Mouse (Mus musculus): ENCODE data around the gene Dcp1a. TPM values are rescaled to one million over a fixed set of nuclear protein-coding genes. Genes with fewer than 3 reads are reported as not detected.
A peak's percentile ranks its signal among the peaks of the same experiment; 100 is the strongest.

Gene Dcp1a
- total RNA-seq, 2 experiments from 2014 or later = 19.4 to 20.2 TPM

DNA sequence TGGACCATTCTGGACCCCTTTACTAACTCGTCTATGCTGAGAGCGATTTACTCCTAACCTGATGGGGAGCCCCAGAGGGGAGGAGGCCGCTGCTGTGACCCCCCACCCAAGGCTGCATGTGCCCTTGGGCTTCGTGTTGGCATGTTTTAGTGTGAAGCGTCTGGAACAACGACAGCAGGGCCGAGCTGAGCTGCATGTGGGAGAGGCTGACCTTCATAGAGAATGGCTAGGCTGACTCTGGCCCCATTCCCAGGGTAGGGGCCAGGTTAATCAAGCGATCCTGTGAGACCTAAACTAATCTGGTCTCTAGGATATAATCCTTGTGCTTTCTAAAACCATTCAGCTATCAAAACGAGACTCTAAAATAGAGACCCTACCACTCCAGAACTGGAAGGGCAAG is 78.4 kb downstream of the Dcp1a start:
- no peak for DNase-seq (ENCODE audit: extremely low spot score in 1 of 2, low spot score in 1 of 2)

DNA sequence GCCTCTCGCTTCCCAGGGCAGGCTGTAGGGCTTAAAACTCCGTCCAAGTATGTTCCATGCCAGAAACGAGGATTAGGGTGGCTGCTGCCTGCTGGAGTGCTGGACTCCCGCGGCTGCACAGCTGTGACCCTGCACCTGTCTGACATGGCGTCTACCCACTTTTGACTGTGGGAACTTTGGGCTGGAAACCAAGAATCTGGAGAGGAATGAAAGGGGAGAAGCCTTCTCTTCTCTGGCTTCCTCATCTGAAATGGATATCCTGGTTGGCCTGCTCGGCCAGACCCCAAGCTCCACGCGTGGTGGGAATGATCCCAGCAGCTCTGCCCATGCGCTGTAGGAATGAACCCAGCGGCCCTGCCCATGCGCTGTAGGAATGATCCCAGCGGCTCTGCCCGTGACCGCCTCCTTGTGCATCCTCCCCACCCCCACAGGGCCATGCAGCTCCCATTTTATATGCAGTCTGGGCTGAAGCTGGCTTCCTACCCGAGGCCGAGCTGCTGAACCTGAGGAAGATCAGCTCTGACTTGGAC is 80.1 kb downstream of the Dcp1a start:
- DNase-seq (ENCODE audit: extremely low spot score in 1 of 2, low spot score in 1 of 2) = no peak

DNA sequence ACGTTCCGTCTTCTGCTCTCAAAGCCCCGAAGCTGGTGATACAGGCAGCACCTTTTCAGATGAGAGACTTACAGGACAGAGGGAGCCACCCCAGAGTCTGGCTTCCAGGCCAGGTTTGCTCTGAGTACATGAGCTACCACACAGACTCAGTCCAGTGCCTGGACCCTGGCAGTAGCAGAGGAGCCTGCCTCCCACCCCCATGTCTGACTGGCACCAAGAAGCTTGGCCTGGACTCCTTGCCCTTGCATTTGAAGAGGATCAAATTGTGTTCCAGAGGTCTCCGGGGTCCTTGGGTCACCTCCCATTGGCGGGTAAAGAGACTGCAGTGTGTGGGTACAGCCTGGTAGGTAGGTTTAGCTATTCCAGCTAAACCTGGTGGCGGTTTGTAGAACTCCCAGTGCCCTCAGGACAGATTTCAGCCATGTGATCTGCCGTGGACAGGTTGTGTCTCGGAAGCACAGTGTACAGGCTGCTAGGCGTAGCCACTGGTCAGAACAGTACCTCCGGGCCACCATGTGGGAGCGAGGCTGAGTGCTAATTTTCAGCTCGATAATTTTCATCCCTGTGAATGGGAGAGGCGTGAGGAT is 81.6 kb downstream of the Dcp1a start:
- no peak for DNase-seq (ENCODE audit: extremely low spot score in 1 of 2, low spot score in 1 of 2)

DNA sequence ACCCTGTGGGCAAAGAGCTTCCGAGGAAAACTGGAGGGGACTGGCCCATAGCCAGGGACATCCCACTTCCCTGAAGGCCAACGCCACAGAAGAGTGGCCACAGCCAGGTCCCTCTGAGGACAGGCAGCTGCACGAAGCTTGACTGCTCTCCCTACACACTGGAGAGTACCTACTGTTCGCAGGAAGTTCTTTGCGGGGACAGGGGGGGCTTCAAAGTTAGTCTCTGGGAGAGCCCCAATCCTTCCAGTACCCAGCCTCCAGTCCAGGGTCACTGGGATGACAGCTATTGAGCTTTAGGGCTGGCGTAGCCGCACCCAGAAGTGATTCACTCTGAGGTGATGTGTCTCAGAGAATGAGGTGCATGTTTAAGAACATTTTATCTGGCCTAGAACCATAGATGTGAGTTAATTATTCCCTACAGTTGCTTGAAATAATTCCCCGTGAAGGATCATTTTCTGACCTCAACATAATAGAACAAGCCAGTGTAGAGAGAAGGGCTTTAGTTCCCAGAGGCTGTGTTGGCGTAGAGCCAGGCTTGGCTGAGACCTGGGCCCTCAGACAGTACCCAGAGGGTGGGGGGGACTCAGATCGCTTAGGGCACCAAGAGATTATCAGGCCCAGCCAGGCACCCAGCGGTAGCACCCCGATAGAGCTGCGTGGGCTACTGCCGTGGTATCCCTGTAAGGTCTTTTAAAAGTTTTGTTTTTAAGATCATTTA is 82.3 kb downstream of the Dcp1a start:
- no peak for DNase-seq (ENCODE audit: extremely low spot score in 1 of 2, low spot score in 1 of 2)

DNA sequence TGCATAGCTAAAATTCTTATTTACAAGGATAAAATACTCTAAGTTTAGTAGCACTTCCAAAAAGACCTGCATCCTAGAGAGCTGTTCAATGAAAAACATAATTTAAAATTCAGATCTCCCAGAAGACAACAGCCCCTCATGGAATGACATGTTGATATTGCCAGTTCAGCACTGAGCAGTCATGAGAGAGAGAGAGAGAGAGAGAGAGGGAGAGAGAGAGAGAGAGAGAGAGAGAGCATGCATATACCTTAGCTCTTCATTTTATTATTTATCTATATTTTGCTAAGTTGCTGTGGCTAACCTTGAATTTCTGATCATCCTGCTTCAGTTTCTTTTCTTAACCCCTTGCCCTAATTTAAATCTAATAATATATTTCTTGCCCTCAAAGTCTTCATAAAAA is 83.0 kb downstream of the Dcp1a start:
- DNase-seq (ENCODE audit: extremely low spot score in 1 of 2, low spot score in 1 of 2) = no peak

DNA sequence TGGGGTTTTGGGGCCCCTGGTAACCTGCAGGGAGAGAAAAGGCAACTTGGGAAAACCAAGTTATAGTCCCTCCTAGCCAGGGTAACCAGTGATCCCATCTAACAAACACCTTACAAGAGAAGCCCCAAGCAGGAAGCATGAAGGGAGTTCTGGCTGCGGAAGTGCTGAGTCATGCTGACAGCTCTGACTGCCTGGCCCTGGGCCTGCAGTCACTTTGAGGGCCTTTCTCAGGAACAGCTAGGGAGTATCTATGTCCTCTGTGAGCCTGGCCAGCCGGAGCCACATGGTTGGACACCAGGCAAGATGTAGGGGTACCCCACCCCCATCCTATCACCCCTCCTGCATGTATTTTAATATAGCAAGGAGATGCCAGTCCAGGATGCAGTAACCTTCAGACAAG is 85.1 kb downstream of the Dcp1a start:
- DNase-seq (ENCODE audit: extremely low spot score in 1 of 2, low spot score in 1 of 2) = peak in 1 of 2 experiments; percentile 34

DNA sequence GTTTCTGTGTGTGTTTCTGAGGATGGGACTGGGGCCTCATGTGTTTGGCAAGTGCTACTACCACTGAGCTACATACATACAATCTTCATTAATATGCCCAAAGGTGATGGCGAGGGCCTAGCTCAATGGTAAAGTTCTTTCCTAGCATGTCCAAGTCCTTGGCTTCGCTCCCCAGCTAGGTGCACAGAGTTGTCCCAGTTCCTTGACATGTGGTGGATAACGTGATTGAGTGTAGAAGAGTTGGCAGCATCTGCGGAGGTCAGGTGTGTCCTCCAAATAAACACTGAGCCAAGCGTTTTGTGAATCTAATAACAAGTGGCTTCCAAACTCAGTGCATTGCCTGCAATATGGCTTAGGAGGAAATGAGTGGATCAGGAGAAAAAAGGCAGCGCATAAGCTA is 87.0 kb downstream of the Dcp1a start:
- no peak for DNase-seq (ENCODE audit: extremely low spot score in 1 of 2, low spot score in 1 of 2)

DNA sequence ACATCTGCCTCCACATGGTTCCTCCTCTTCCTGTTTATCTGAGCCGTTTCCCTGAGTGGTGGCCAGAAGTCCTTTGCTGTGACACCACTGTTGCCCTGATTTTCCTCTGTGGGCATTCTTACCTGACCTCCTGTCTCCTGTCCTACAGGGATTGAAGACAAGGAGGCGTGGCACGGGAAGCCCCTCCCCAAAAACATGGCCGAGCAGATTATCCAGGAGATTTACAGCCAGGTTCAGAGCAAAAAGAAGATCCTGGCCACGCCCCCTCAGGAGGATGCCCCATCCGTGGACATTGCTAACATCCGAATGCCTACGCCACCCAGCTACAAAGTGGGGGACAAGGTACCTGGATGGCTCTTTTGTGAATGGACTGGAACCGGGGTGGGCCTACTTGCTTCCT is 88.7 kb downstream of the Dcp1a start:
- no peak for DNase-seq (ENCODE audit: extremely low spot score in 1 of 2, low spot score in 1 of 2)

DNA sequence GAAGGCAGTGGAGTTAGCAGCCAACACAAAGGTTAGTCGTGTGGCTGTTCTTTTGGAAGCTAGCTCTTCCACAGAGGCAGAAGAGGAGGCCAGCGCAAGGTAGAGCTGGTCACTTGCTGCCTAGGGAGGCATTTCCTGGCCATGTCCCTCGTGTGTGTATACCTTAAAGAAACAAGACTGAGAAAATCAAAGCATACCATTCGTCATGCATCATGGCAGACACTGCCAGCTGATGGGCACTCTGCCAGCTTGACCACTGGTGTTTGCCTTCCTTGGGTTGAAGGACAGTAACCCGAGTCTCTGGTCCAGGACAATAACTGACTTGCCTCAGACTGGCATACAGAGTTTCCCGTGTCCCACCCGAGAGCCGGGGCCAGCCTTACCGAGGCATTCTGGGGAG is 91.0 kb downstream of the Dcp1a start:
- no peak for DNase-seq (ENCODE audit: extremely low spot score in 1 of 2, low spot score in 1 of 2)

DNA sequence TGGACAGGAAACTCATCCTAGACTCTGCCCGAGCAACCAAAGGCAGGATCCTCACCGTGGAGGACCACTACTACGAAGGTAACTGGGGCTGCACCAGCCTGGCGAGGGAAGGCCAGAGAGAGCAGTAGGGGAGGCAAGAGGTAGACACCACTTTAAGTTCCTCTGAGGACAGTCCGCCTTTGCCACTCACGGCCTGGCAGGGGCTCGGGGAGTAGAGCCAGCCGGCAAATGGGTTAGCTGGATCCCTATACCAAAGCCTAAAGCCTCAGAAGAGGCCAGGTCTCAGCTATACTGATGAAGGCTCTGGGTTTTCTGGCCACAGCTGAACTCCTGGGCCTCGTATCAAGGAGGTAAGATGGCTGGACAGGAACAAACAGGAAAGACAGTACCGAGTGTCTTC is 92.9 kb downstream of the Dcp1a start:
- DNase-seq (ENCODE audit: extremely low spot score in 1 of 2, low spot score in 1 of 2) = no peak

DNA sequence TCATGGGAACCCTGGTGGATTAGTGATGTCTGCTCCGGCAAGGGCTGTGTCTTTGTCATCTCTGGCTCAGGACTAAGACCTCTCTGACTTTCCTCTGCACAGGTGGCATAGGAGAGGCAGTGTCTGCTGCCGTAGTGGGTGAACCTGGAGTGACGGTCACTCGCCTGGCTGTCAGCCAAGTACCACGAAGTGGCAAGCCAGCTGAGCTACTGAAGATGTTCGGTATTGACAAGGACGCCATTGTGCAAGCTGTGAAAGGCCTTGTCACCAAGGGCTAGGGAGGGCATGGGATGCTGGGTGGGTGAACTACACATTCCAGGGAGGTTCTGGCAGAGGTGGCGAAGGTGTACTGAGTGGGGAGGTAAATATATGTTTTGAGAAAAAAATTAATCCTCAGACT is 93.9 kb downstream of the Dcp1a start:
- DNase-seq (ENCODE audit: extremely low spot score in 1 of 2, low spot score in 1 of 2) = no peak

DNA sequence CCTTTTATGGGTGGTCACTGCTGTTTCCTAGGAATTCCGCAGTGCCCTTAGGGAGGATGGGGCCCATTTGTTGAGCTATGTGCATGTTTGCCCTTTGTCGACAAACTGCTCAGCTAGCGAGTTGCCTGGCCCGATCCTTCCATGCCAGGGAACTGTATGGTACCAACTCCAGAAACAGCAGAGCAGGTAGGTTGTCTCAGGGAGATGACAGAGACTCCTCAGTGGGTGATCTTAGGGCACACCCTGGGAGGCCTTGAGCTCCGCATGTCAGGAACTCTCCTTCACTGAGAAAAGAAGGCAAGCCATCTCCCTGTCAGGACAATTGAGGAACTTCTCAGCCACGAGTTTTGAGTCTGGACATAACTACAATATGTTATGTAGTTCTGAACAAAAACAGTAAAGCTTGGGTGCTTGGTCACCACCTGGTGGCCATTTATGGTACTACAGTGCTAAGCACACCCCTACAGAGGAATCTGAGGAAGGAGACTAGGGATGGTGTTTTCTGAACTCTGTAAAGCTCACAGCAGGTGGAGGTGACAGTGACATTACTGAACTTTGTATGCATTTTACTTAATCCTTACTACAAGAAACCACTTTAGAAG is 94.7 kb downstream of the Dcp1a start:
- DNase-seq (ENCODE audit: extremely low spot score in 1 of 2, low spot score in 1 of 2) = peak; percentile 74 to 90

DNA sequence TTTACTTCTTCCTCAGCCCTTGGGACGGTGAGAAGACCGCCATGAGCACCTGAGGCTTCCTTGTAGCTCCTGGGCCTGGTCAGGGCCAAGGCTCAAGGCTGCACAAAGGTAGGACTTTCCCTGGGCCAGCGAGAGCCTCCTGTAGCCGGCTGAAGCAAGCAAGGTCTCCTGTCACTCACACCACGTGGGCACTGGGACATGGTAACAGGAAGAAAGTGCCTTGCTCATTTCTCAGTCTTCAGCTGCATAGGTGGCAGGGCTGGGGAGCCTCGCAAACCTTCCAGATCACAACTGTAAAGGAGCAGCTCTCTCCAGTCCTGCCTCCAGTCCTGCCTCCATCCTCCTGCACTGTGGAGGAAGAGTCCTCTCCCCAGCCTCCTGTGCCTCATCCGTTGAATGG is 96.5 kb downstream of the Dcp1a start:
- no peak for DNase-seq (ENCODE audit: extremely low spot score in 1 of 2, low spot score in 1 of 2)

DNA sequence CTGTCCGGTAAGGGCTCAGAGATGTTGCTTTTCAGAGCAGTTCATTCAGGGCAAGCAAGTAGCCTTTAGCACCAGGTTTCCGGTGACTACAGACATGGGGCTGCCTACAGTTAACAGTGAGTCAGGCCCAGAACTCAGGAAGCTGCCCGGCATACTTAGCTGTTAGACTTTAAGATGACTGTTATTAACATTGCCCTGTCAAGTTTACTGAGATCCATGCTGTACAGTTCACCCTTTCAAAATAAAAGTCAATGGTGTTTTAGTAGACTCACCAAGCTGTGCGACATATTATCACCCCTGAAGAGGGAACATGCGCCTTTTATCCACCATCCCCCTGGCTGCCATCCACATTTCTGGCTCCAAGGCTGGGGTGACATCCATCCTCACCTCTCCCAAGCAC is 96.9 kb downstream of the Dcp1a start:
- DNase-seq (ENCODE audit: extremely low spot score in 1 of 2, low spot score in 1 of 2) = no peak

Small RNAs within 50 kb of the gene (microRNA-seq; reads per million reads assigned to microRNA genes)
- 8.6 to 8.8 reads per million in 2 experiments for gene Mir3076

Other genes starting within 250 kb of the Dcp1a start
- gene Cacna1d, start 11.9 kb downstream of the Dcp1a start, total RNA-seq (2021) = 10 to 100 TPM; 35.9 to 53.8 TPM
- gene Tkt, start 68.8 kb downstream of the Dcp1a start, total RNA-seq (2021) = 100 to 1,000 TPM; 159 to 182 TPM
- gene Prkcd, start 146.7 kb downstream of the Dcp1a start, total RNA-seq (2021) = 10 to 100 TPM; 27.3 to 30.6 TPM
- gene Rft1, start 174.8 kb downstream of the Dcp1a start, total RNA-seq (2021) = 10 to 100 TPM; 10.1 to 11.3 TPM
- 10 to 100 TPM; 28.9 to 30.1 TPM for gene Sfmbt1, start 235.3 kb downstream of the Dcp1a start, total RNA-seq (2021)